Mouse (Mus musculus) induced T-regulatory cell, adult 2 months (primary cell): Measurements from ENCODE around the gene A630023A22Rik.

Experiments
- DNase-seq: peaks from one replicate; pipeline ENCODE4 v3.0.0-alpha.2; 2012; ENCODE audit warnings: low read depth

The A630023A22Rik gene

DNA sequence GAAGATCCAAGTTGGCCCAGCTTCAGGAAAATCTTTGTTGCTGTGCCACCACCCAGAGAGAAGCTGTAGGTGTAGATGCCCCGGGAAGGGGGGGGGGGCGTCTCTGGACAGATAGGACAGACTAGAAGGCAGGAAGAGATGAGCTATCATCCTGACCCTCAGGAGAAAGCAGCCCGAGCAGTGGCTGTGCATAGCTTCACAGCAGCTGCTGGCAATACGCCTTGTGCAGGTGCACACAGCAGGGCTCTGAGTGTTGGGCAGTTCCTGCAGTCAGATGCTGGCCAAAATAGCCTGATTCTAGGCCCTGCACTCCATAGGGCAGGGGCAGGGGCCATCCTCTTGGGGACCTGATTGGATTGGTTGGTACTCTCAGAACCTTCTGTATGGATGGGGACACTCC is 15.7 kb downstream of the A630023A22Rik start:
- no peak for DNase-seq

DNA sequence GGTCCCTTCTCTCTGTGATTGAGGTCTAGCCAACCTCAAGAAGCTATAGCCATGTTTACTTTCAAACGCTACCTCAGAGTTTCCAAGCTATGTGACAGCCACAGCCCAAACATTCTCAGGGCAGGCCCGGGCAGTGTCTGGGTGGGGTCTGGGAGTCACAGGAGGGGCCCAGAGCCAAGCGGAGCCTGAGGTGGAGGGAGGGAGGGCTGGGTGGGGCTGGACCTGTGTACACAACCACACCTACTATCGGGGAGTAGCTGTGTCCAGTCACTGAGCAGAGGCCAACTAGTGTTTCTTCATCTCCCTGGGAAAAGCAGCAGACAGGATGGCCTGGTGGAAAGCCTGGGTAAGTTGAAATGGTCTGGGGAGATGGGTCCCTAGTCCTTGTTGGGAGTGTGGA is 16.8 kb downstream of the A630023A22Rik start, which contains the start of gene Anxa8:
Gene Anxa8, plus strand, starts transcription at position 251 of the 400 bp plus-strand sequence.
- DNase-seq, result no peak

DNA sequence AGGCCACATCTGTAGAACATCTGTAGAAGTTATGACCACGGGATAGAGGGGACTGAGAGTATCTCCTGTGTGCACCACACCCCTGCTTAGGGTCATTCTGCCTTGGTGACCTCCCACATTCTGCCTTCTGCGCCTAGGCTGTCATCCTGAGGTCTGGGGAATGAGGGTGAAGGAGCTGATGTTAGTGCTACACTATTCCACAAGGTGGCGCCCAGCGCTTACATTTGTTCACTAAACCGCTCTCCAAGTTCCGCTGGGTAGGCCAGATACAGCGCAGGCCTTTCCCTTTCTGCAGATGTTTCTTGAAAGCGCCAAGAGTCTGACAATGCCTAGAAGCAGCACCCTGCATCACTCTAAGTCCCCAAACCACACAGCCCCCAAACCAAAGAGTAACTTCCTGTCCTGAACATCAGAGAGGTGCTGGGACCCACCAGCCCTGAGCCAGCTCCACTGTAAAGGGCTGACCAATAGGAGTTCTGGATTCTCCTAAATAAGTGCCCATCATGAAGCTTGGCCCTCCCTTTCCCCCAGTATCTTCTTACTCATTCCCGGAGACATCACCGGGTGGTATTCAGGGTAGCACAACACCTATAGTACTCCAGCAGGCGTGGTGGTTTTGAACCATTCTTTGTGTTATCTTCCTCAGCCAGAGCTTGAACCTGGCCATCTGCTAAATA is 22.1 kb downstream of the A630023A22Rik start:
- peak; percentile 66 for DNase-seq

DNA sequence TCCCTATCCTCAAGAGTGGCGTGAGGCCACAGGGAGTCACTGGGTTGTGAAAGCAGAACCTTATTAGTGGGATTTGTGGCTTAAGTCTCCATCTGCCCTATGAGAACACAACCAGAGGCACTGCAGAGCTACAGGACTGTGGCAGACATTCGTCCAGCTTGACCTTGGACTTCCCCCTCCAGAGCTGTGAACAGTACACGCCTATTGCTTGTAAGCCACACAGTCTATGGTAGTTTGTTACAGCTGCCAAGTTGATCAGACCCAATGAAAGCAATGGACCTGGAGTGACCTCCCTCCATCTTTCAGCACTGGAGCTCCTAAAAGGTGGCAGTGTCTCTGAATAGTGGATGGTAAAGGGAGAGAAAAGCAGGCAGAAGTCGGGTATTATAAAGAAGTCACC is 24.3 kb downstream of the A630023A22Rik start:
- DNase-seq, result no peak

DNA sequence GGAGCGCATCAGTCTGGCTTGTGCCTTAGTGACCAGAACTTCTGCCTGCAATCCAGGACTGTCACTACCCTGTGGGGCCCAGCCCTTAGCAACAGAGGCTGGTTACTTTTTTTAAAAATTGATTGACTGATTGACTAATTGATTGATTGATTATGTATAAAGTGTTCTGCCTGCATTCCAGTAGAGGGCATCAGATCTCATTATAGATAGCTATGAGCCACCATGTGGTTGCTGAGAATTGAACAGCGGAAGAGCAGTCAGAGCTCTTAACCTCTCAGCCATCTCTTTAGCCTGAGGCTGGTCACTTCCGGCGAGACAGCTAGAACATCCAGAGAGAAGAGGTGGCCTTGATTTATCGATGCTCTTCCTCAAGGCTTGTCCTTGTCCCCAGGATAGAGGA is 25.3 kb downstream of the A630023A22Rik start:
- no peak for DNase-seq

GRCm38 (mm10) chr14:34075346-34075745 is 27.2 kb downstream of the A630023A22Rik start:
- no peak for DNase-seq

DNA sequence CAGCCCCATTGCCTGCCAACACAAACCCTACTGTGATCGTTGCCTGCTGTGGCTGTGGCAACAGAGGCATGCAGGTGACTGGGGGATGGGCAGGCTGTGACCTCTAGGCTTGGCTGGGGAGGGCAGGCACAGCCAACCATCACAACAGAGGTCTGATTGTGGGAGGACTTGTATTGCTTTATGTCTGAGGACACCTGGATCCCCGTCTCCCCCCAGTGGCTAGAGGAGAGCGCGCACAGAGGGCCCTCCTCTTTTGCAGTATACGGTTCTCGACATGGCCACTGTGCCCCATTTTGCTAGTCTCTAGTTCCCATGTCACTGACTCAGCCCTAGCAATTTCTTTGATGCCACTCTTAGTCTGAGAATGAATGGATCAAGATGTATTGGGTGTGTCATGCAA is 30.9 kb downstream of the A630023A22Rik start:
- no peak for DNase-seq

DNA sequence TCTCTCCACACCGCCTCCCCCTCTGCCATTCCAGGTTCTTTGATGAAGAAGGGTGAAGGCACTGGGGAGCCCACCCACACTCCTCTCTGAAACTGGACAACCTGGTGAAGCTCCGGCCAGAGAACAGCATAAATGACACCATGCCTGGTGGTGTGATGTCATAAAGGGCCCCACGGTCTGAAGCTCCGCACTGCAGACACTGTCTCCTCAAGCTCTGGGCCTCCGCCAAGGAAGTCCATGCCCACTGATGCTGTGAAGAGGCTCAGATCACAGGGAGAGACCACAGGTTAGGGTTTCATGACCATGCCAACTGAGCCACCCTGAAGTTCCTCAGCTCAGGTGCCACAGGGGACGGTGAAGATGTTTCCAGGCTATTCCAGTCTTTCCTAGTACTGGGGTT is 50.0 kb downstream of the A630023A22Rik start, which contains the start of gene Antxrl:
Gene Antxrl, plus strand, starts transcription at position 192 of the 400 bp plus-strand sequence.
- no peak for DNase-seq

- no peak for DNase-seq
Observed at GRCm38 (mm10) chr14:34050101-34050779, 52.3 kb downstream of the A630023A22Rik start.

- no peak for DNase-seq
Observed at GRCm38 (mm10) chr14:34043341-34043740, 59.2 kb downstream of the A630023A22Rik start.

GRCm38 (mm10) chr14:34041241-34041640 is 61.3 kb downstream of the A630023A22Rik start:
- no peak for DNase-seq

DNA sequence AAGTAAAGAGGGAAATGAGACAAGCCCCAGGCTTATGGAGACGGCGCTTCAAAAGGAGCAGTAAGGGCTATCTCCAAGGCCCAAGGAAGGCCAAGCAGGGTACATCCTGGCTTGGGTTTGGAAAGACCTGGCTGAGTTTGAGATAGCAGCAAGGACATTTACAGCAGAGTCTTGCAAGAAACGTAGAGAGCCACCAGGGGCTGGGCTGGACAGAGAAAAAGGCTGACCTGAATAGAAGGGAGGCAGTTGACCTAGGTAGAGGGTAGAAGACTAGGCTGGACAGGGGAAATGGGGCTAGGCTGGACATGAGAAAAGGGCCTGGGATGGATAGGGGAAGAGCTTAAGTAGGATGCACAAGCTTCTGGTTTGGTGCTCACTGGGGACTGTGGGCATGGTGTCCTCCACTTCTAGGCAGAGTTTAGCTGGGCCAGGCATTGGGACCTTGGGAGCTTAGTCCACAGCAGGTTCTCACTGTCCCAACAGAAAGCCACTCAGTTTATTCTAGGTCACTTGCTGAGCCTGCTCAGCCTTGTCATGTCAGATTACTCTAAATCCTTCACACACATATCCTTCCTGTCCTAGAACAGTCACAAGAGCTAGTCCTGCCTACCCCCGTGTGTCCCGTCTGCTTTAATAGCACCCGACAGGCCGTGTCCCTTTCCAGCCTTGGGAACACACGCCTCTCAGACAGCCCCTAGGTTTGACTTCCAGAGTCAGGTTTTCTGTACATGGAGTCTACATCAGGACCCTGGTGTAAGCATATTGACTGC is 68.5 kb downstream of the A630023A22Rik start:
- no peak for DNase-seq

GRCm38 (mm10) chr14:34026710-34027109 is 75.8 kb downstream of the A630023A22Rik start:
- DNase-seq, result no peak

- no peak for DNase-seq
Observed at GRCm38 (mm10) chr14:34016938-34017337, 85.6 kb downstream of the A630023A22Rik start.

- DNase-seq, result no peak
Observed at GRCm38 (mm10) chr14:34016381-34016780, 86.2 kb downstream of the A630023A22Rik start, which contains the start of gene Gm5460. TSS of gene Gm5460 (plus strand) at chr14:34016758.

- no peak for DNase-seq
Observed at GRCm38 (mm10) chr14:34015063-34015462, 87.5 kb downstream of the A630023A22Rik start, which contains the start of gene Gm30083. TSS of gene Gm30083 (minus strand) at chr14:34015182.

- no peak for DNase-seq
Observed at GRCm38 (mm10) chr14:34002358-34002757, 100.2 kb downstream of the A630023A22Rik start.

DNA sequence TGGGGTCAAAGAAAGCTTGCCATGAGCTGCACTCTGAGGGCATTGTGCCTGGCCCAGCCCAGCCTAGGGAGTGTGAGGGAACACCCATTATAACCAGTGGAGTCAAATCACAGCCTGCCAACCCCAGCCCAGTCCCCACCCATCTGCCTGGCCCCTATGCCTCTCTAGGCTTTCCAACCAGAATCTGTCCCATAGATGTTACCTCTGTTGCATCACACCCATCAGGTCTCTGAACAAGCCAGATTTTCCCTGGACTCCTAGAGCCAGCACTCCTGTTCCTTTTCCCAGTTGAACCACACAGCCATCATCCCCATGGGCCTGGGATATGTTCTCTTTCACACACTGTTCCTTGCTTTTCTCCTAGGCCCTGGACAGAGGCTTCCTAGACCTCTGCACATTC is 101.1 kb downstream of the A630023A22Rik start:
- no peak for DNase-seq
